Mouse (Mus musculus) layer of hippocampus, postnatal 14 days (tissue): Measurements from ENCODE around the gene Syt15. TPM values are rescaled to one million over a fixed set of nuclear protein-coding genes. Genes with fewer than 3 reads are reported as not detected.

Experiments used
- DNase-seq, 2 experiments: peaks; one replicate each; pipeline ENCODE4 v3.0.0; 2021 to 2022; ENCODE audit warnings: low spot score in 2 of 2, mixed read lengths in 1 of 2
- long read RNA-seq, 2 experiments: library from polyadenylated mRNA; stranded (forward); transcript quantifications; one replicate each; pipeline ENCODE4 v2.0.0; 2021
- total RNA-seq, 2 experiments: library from RNA; stranded (reverse); gene quantifications; 2 replicates each; pipeline ENCODE4 v1.2.3; 2021

Syt15 gene
- total RNA-seq = 1 to 10 TPM; 1.1 to 1.7 TPM
- long read RNA-seq, experiment 1 = 0 reads
- long read RNA-seq, experiment 2, partial matches to known transcripts = 0 of 1 reads
- long read RNA-seq, experiment 2, other reads (novel, unspliced or antisense) = 1 of 1 reads

DNA sequence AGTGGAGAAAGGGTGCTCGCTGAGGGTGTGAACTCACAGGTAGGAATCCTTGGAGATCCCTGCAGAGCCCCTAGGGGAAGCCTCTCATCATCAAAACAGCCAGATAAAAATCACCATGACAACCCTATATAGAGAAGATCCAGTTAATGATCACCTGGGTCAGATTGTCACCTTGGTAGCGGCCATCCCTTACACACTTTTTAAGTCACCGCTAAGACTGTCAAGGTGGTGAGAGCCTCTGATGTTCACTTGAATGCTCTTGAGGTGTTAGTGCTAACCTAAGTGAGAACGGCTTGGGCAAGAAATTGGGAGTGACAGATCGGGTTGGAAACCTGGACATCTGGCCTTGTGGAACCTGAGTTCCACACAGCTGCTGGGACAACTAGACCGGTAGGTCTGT lies at the start of gene Syt15:
TSS of gene Syt15 (plus strand) at position 301 of the 400 bp plus-strand sequence.
- no peak for DNase-seq

DNA sequence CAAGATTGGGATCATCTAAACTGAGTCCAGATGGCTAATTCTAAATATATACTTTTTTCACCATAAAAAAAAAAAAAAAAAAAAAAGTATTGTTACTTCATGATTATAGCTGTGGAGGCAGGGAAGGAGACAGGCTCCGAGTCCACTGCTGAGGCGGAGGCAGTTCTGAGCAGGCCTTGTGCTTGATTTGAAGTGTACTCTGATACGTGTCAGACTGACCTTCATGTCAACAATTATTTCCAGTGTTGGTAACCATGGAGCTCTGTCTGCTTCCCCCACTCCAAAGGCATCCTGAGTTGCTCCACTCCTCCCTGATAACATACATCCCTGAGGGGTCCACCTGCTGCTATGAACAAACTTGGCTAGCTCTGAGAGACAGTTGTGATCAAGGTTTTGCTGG lies 48.3 kb upstream of the Syt15 start:
- DNase-seq = no peak

DNA sequence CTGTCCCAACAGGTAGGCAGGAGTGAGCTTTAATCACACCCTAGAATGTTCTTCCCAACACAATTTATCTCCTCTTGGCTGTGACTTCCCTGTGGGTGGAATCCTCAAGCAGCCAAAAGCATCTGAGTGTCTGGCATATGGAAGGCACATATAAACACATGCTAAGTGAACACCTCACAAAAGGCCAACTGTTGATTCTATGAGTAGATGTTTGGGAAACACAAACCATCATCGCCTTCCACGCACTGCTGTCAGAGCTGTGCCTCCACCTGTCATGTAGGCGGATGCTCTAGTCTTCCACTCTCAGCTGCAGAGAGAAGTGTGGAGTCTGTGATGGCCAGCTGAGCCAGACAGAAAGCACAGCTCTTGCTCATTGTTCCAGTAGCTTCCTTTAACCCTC lies 40.0 kb upstream of the Syt15 start:
- peak; percentile 29 to 72 for DNase-seq

DNA sequence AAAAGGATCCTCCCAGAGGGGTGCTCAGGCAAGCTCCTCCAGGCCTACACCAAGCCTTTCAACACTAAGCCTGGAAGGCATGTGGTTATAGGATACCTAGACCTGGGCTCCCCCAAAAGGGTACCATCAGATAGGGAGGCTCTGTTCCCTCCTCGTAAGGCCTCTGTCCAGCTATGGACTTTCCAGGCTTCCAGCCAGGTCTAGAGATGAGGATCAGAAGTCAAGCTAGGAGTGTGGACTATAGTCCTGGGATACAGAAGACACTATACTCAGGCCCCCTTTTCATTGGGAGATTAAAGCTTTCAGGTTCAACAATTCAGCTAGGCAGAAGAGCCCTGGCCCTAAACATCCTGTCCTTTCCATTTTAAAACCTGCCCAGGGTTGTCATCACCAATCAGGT lies 36.3 kb upstream of the Syt15 start:
- no peak for DNase-seq

DNA sequence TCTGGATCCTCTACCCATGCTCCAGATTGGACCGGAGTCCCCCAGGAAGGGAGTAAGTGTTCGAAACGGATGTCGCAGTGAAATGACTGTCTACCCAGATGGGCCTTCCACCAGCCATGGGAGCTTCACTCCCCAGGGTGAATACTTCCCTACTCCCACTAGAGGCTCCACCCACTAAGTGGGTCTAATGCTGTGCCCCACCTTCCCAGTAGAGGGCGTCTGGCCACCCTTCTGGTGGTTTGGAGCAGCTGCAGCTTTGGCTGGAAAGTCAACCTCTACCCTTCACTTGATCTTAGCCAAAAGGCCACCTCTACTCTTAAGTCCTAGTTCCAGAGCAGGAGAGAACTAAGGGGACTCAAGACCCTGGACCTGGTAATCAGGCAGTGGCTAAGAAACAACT lies 30.8 kb upstream of the Syt15 start:
- DNase-seq = peak in 1 of 2 experiments; percentile 19

DNA sequence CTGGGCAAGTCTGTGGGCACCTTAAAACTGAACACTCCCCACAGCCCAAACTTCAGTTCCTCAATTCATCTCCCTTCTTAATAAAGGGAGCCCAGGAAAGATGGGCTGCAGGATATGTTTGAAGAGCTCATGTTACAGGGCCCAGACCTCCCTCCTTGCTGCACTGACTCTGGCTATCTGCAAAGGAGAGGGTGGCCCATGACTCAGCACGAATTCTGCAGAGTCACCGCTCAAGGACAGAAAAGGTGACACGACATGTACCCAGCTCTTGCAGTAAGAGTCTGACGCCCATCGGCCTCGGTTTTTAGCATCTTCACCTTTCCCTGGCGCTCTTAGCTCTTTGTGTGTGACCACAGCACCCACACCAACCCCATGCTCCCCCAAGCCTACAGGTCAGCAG lies 29.0 kb upstream of the Syt15 start:
- no peak for DNase-seq

DNA sequence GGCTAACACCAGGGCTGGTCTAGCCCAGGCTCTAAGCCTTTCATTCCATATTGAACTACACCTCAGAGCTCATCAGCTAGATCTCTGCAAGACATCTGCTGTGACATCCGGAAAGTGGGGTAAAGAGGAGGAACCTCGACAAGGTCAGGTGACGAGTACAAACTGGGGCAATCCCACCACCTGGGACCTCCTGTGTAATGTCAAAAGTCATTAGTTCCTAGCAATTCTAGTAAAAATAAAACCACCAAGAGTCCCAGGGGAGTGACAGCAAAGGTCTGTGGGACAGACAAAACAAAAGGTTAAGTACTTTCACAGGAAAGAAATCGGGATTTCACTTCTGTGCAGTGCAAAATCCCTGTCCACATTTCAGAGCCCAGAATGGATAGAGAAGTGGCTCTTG lies 25.5 kb upstream of the Syt15 start:
- no peak for DNase-seq

DNA sequence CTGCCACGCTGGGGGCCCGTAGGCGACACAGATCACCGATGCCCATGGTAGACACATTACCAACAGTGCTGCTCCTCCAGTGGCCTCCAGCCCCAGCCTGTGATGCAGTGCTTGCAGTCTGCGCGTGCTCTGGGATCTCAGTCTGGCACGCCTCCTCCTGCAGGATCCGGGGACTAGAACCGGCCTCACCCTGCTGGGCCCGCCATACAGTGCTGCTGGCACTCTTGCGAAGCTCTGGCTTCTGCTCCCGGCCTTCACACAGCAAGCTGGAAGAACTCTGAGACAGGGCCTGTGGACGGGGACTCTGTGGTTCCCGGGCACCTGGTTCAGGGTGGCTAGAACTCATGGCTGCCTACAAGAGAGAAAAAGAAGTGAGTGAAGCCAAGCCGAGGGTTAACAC lies 23.9 kb upstream of the Syt15 start:
- no peak for DNase-seq

DNA sequence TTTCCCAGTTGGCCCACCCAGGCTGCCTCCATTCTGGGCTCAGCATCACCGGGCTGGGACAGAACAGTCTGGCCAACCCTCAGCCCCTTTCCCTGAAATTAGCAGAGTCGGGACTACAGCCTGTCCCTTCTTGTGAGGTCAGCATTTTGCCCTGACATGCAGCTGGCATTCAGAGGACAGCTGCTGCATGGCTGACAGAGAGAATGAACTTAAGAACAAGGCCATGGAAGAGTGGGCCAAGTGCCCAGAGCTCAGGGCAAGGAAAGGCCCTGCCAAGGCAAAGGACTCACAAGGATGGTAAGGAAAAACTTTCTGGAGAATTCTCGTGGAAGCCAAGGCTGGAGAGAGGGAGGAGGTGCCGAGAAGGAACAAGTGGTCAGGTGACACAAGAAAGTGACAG lies 22.7 kb upstream of the Syt15 start:
- no peak for DNase-seq

DNA sequence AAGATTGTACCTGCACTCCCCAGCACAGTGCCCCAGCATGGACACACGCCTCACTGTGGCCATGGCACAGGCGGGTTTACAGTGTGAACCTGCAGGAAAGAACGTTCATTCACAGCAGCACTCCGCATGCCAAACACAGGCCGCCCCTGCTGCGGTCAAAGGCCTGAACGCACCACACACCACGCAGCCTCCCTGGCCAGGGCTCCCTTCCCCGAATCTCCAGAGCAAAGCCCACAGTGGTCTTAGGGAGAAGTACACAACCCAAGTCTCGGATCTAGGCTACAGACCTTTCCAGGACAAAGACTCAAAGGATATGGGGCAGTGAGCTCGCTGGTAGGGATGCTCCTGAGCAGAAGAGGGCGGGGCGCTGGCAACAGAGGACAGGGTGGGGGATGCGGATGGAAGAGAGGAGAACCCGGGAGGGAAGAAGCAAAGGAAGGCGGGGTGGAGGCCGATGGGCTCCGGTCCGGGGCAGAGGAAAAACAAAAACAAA lies 18.6 kb upstream of the Syt15 start:
- peak in 1 of 2 experiments; percentile 21 for DNase-seq

DNA sequence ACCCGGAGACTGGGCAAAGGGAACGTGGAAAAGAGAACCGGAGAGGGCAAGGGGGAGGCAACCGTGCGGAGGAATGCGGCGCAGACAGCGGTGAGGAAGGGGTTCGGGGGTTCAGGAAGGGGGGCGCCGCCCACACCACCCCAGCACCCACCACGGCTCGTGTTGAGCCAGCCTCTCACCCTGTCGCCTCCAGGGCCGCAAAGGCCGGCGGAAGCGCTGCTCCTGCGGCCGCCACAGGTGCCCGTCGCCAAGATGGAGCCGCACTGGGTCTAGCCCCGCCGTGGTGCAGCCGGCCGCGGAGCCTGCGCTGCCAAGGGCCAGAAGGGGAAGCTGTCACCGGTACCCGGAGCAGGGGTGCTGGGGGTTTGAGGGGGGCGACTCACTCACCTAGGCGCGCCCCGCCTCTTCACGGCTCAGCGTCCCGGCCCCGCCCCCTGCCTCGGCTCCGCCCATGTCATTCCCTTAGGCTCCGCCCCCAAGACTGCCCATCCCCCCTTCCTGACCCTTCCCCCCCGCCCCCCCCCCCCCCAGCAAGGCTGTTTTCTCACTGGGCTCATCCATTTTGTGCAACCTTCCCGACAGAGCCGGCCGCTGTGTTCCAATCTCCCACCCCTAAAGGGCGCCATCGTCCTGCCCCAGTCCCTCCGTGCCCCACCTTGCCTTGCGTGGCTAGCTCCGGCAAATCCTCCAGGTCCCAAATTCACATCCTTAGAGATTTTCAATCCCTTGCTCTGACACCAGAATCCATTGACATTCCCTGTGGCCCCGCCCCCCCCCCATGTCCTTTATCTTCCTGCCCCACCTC lies 18.0 kb upstream of the Syt15 start, which contains the start of gene Gprin2:
TSS of gene Gprin2 (minus strand) at position 423 of the 805 bp plus-strand sequence.
- DNase-seq = peak; percentile 19 to 23

DNA sequence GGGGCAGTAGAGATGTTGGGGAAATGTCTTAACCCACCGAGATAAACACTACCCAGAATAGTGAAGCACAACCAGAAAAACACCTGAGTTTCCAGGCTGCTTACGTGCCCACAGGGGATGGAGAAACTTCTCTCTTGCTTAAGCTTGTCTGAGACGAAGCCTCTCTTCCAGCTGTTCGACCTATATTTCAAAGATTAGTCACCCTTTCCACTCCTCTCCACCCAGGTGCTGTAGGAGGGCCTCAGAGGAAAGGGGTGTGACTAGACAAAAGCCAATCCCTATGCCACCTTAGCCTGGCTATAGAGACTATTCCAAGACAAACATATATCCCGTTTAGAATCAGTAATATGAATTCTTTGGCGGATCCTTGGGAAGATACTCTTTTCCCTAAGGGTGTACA lies 11.4 kb upstream of the Syt15 start:
- DNase-seq = no peak

DNA sequence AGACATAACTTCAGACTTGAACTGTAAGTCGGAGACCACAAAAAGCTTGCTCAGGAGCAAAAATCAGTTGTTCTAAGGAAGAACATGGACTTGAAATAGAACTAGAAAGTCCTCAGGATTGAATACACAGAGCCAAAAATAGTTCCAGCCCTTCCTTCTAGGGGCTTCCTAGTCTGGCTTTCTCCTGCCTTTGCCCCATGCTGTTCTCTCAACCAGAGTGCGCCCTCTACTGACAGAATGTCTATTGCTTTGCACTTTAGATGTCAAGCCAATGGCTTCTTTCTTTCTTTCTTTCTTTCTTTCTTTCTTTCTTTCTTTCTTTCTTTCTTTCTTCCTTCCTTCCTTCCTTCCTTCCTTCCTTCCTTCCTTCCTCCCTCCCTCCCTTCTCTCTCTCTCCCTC lies 10.7 kb upstream of the Syt15 start:
- DNase-seq = peak in 1 of 2 experiments; percentile 38

DNA sequence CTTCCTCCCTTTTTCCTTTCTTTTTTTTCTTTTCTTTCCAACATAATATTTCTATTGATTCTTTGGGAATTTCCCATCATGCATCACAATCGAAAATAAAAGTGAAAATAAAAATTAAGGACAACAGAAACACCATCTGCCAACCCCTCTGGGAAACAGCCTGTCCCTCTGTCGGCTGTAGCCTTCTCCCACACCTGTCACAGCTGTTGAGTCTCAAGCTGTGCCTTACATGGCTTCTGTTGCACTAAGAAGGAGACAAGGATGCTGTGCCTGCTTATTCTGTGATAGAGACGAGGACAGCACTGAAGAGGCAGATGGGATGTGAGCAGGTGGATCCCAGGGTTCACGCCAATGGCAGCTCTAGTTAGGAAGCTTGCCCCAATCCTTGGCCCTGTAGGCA lies 10.3 kb upstream of the Syt15 start:
- DNase-seq = no peak

DNA sequence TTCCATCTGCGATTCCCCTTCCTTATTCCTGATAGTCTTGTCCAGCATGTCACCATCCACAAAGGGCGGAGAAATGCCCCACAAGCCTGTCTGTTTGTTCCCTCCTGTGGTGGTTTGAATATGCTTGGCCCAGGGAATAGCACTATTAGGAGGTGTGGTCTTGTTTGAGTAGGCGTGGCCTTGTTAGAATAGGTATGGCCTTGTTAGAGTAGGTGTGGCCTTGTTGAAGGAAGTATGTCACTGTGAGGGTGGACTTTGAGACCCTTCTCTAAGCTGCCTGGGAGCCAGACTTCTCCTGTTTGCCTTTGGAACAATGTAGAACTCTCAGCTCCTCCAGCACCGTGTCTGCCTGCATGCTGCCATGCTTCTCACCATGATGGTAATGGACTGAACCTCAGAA lies 9.5 kb upstream of the Syt15 start:
- no peak for DNase-seq

DNA sequence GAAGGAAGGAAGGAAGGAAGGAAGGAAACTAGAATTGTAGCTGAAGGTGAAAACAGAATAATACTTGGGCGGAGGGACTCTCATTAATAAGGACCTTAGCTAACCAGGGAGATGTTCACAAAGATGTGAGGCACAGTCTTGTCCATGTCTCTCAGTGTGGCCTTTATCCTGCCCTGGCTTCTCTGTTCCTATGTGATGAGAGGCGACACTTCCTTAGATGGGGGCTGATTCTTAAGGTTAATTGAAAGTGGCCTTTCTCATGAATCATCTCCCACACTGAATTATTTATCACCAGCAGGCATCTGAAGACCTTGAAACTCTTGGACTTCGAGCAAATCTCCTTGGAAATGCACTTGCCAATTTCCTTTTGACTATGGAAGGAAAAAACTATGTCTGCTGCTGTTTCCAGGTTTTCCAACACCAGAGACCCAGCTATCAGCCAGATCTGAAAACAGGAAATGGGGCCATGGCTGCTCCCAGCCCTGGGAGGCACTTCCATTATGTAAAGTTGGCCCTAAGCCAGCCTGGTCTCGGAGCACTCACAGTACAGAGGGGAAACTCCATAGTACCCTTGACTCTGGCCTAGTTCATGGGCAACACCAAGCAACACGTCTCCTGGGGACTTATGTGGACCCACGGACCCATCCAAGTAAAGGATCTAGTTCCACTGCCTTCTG lies 3.8 kb upstream of the Syt15 start:
- DNase-seq = no peak

DNA sequence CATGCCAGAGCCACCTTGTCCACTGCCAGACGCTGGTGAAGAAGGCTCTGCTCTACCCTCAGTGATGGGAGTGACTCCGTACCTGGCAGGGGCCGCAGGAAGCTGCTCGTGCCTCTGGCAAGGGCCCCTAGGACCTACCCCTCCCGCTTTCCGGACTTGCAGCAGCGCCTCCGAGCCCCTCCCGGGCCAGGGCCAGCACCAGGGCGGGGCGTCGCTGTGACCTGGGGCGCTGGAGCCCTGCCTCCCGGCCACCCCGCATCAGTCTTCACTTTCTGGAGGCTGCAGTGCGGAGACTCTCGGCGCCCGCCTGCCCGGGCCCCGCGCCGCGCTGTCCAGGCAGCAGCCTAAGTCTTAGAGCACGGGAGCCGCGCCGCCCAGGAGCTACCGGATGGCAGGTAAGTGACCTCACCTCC lies 397 bp downstream of the Syt15 start:
- DNase-seq = no peak

DNA sequence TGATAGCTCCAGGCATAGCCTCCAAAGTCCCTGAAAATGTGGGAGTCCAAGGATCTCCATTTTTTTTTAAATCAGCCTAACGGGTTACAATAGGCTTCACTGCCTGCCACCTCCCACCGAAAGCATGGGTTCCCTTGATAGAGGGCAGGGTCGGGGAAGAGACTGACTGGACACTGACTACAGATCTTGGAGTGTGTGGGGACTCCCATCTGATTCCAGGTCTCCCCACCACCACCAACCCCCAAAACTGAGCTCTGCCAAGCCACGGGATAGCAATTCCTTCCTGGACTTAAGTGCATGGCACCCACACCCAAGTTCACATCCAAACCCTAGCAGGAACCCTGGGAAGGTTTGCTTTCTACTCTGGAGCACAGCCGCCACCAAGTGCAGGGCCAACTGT lies 1.0 kb downstream of the Syt15 start:
- no peak for DNase-seq

DNA sequence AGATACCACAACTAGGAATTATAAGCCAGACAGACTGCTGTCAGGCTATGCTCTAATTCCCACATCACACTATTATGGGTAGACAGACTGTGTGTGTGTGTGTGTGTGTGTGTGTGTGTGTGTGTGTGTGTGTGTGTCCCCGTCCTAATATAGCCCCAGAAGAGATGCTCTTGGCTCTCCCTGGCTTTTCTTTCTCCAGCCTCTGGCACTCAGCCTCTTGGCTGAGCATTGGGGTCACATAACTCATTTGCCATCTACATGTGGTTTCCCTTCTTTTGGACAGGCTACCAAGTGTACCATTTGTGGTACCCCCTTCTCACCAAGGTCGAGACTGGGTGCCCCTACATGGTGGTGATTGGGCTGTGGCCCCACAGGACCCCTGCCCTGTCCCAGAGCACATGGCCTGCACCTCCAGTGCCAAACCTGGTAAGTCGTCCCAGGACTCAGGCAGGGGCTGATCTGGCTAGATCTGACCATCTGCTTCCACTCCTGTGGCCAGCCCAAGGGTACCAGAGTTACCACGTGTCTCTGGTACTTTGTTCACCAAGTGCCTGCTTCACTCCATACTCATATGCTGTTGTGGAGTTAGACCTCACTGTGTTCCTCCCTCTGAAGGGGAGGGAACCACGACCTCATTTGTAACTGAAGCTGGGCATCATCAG lies 2.2 kb downstream of the Syt15 start:
- no peak for DNase-seq

DNA sequence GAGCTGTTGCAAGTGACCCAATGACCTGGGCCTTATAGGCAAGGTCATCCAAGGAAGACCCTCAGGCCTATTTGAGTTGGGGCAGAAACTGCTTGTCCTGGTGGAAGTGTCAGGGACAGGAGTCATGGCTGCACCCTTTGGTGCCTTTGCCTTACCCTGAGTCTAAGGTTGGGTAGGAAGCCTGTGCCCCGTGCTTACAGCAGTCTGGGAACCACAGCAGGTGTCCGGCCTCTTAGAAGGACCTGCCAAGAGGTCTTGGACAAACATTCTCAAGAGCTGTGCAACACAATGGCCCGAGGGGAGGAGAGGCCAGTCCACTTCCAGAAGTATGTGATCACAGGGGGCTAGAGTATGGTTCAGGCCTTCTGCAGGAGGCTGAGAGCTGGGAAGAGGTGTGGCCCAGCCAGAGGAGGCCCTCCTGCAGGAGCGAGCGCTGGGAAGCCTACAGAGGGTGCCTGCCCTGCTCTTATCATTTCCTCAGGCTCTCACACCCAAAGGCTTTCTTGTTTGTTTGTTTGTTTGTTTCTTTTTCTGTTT lies 4.0 kb downstream of the Syt15 start:
- DNase-seq = no peak

DNA sequence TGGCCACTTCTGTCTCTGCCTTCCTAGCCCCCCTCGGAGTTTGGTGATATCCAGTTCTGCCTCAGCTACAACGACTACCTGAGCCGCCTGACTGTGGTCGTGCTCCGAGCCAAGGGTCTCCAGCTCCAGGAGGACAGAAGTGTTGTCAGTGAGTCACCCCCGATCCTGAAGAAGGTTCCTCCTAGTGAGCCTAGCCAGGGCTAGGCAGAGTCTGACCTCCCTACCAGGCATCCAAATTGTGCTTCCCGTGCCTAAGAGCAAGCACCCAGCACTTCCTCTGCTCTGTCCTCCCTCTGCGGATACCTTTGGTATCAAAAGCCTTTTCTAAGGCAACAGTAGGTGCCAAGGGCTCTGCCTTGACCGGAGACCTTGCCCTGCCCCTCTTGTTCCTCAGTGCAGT lies 6.6 kb downstream of the Syt15 start:
- no peak for DNase-seq
